Mouse (Mus musculus): ENCODE measurements around the gene Cdc42bpb. TPM values are rescaled to one million over a fixed set of nuclear protein-coding genes. Genes with fewer than 3 reads are reported as not detected.

The Cdc42bpb gene
- polyA plus RNA-seq, 1 experiment = 56.8 TPM

GRCm38 (mm10) chr12:111404880-111405279, 27.4 kb upstream of the Cdc42bpb start:
- Histone ChIP-seq H3K4me3 (ENCODE audit: control insufficient read depth, low read depth, low read length) (no peak overlapping the region), H3K27ac (ENCODE audit: control insufficient read depth, insufficient read depth, low read depth, low read length) (no peak overlapping the region), H3K4me1 (ENCODE audit: control insufficient read depth, insufficient read depth, low read length) (peaks cover 5% of the 10 kb centered on the region), H3K36me3 (ENCODE audit: control insufficient read depth, insufficient read depth, low read length) (no peaks in the 10 kb centered on the region), H3K27me3 (ENCODE audit: control insufficient read depth, insufficient read depth, low read length) (no peaks in the 10 kb centered on the region)
- TF ChIP-seq CTCF (IDR thresholded peaks at IDR 0.05; ENCODE audit: control insufficient read depth, insufficient read depth, insufficient replicate concordance, low read depth, low read length) (no peak), POLR2A (IDR thresholded peaks at IDR 0.05; ENCODE audit: control insufficient read depth, low read depth, low read length) (no peak)

DNA sequence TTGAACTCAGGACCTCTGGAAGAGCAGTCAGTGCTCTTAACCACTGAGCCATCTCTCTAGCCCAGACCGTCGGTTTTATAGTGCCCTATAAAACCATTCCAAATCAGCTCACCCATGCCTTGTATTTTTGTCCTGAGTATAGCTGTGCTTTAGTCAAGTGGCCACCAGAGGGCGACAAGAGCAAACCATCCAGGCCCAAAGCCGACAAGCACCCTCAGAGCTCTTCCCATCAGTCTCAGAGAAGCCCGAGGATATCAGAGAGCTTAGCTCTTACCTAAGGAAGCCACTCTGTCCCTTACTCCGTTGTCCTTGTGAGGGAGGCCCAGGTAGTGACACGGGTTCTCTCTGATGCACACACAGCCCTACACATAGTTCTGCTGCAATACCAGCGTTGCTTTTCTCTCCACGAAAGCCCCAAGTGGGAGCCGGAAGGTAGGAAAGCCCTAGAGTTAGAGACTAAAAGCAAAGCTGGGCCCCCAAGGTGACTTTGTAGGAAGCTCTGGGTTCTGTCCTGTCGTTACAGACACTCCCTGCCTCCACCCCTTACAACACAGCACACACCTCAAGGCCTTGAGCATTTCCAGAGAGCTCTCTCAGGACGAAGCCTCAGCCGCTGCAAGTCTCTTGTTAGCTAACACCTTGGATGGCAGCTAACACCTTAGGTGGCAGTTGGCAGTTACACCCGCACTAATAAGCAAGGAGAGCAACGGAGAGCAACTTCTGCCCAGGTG, 24.1 kb upstream of the Cdc42bpb start:
- TF ChIP-seq POLR2A (IDR thresholded peaks at IDR 0.05; ENCODE audit: control insufficient read depth, low read depth, low read length) (no peak), CTCF (IDR thresholded peaks at IDR 0.05; ENCODE audit: control insufficient read depth, insufficient read depth, insufficient replicate concordance, low read depth, low read length) (peak; percentile 87)
- H3K36me3 ChIP-seq (ENCODE audit: control insufficient read depth, insufficient read depth, low read length) = no peaks in the 10 kb centered on the region
- no peaks in the 10 kb centered on the region for H3K27me3 ChIP-seq (ENCODE audit: control insufficient read depth, insufficient read depth, low read length)
- H3K4me3 ChIP-seq (ENCODE audit: control insufficient read depth, low read depth, low read length) = no peak overlapping the region
- peaks cover 2% of the 10 kb centered on the region for H3K4me1 ChIP-seq (ENCODE audit: control insufficient read depth, insufficient read depth, low read length)
- H3K27ac ChIP-seq (ENCODE audit: control insufficient read depth, insufficient read depth, low read depth, low read length) = no peak overlapping the region

GRCm38 (mm10) chr12:111396997-111397396, 19.5 kb upstream of the Cdc42bpb start:
- no peak overlapping the region for H3K4me3 ChIP-seq (ENCODE audit: control insufficient read depth, low read depth, low read length)
- TF ChIP-seq CTCF (IDR thresholded peaks at IDR 0.05; ENCODE audit: control insufficient read depth, insufficient read depth, insufficient replicate concordance, low read depth, low read length) (no peak), POLR2A (IDR thresholded peaks at IDR 0.05; ENCODE audit: control insufficient read depth, low read depth, low read length) (0 out of 2 replicates have a peak, but pooled peaks have one; percentile 46)

DNA sequence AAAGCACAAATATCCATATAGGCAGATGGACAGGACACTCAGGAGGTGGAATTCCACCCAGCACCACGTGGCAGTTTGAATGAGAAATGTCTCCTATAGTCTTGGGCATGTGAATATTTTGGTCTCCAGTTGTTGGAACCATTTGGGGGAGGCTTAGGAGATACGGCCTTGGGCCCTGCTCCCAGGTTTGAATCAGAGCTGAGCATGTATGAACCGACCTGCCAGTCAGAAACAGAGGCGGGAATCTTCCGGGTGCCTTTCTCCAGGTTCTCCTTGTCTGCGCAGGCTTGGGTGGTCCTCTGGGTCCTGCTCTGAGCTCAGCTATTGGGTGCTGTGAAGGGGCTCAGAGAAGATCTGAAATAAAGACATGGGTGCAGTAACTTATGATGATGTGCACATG, 16.5 kb upstream of the Cdc42bpb start:
- Histone ChIP-seq H3K4me1 (ENCODE audit: control insufficient read depth, insufficient read depth, low read length) (peaks cover 2% of the 10 kb centered on the region), H3K36me3 (ENCODE audit: control insufficient read depth, insufficient read depth, low read length) (no peaks in the 10 kb centered on the region), H3K27ac (ENCODE audit: control insufficient read depth, insufficient read depth, low read depth, low read length) (no peak overlapping the region), H3K27me3 (ENCODE audit: control insufficient read depth, insufficient read depth, low read length) (no peaks in the 10 kb centered on the region), H3K4me3 (ENCODE audit: control insufficient read depth, low read depth, low read length) (no peak overlapping the region)
- TF ChIP-seq CTCF (IDR thresholded peaks at IDR 0.05; ENCODE audit: control insufficient read depth, insufficient read depth, insufficient replicate concordance, low read depth, low read length) (no peak), POLR2A (IDR thresholded peaks at IDR 0.05; ENCODE audit: control insufficient read depth, low read depth, low read length) (no peak)

More at GRCm38 (mm10) chr12:111396997-111397396, 19.5 kb upstream of the Cdc42bpb start:
- Histone ChIP-seq H3K27ac (ENCODE audit: control insufficient read depth, insufficient read depth, low read depth, low read length) (peak overlapping the region; percentile 59), H3K4me1 (ENCODE audit: control insufficient read depth, insufficient read depth, low read length) (peaks cover 2% of the 10 kb centered on the region), H3K36me3 (ENCODE audit: control insufficient read depth, insufficient read depth, low read length) (no peaks in the 10 kb centered on the region), H3K27me3 (ENCODE audit: control insufficient read depth, insufficient read depth, low read length) (no peaks in the 10 kb centered on the region)

DNA sequence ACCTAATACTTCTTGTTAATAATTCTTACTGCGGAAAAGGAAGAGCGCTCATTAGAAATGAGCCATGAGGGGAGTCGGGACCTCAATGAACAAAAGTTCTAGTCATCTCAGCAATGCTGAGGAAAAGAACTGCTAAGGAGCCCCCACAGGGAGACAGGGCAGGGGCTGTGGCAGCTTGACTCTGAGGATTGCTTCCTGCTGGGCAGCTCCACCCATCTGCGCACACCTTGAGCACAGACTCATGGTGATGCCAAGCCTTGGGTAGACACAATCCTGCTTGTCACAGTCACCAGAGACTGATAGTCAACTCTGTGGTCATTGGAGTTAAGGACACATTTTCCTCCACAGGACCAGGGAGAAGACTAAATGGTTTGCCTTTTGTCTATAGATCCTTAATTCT, 9.6 kb upstream of the Cdc42bpb start:
- TF ChIP-seq POLR2A (IDR thresholded peaks at IDR 0.05; ENCODE audit: control insufficient read depth, low read depth, low read length) (no peak), CTCF (IDR thresholded peaks at IDR 0.05; ENCODE audit: control insufficient read depth, insufficient read depth, insufficient replicate concordance, low read depth, low read length) (no peak)
- Histone ChIP-seq H3K27ac (ENCODE audit: control insufficient read depth, insufficient read depth, low read depth, low read length) (no peak overlapping the region), H3K4me3 (ENCODE audit: control insufficient read depth, low read depth, low read length) (no peak overlapping the region), H3K36me3 (ENCODE audit: control insufficient read depth, insufficient read depth, low read length) (no peaks in the 10 kb centered on the region), H3K4me1 (ENCODE audit: control insufficient read depth, insufficient read depth, low read length) (no peaks in the 10 kb centered on the region; the same call in 1 of the 2 replicates), H3K27me3 (ENCODE audit: control insufficient read depth, insufficient read depth, low read length) (no peaks in the 10 kb centered on the region)

DNA sequence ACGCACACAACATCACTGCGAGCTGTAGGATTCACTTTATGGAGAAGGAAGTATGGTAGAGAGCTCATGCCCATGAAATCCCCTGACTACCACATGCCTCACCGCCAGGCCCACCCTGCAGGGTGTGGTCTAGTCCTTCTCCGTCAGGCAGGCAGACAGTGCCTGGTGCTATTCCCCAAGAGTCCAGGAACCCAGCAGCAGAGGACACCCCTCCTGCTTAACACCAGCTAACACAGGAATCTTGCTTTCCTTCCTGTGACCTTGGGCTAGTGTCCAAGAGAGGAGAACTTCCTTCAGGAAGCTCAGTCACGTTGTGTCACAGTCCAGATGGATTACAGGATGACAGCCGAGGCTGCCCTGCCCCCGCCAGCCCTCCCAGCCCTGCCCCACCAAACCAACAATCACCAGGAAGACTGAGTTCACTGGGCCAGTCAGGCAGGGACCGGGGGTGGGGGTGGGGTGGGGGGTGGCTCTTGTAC, 9.2 kb upstream of the Cdc42bpb start:
- TF ChIP-seq POLR2A (IDR thresholded peaks at IDR 0.05; ENCODE audit: control insufficient read depth, low read depth, low read length) (no peak), CTCF (IDR thresholded peaks at IDR 0.05; ENCODE audit: control insufficient read depth, insufficient read depth, insufficient replicate concordance, low read depth, low read length) (no peak)
- H3K27ac ChIP-seq (ENCODE audit: control insufficient read depth, insufficient read depth, low read depth, low read length) = no peak overlapping the region

DNA sequence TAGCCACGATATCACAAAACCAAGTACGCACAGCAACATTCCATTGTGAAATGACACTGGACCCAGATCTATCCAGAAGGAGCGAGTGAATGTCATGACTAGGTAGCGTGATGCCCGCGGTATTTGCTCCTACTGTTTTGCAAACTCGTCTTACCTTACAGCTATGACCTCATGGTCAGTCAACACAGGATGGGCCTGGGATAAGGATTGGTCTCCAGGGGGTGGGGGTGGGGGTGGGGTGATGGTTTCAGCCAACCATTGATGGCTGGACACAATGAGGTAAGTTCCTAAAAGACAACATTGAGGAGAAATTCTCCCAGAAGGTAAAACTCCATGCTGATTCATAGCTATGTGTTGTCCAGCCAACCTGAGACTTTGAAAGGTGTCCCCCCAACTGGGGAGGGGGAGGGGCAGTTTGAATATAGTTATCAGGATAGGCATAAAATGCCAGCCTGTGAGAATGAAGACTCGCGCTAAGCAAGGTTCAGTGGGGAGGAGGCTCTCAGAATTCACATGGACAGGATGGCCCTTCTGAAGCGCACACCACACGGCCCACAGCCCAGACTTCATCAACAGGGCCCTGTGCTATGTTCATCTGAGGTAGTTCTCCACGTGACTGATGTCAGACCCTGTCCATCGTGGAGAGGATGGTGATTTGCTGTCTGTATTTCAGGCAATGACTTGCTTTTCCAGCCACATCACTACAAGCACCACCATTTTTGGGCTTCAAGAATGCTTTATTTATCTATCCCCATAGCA, 8.5 kb upstream of the Cdc42bpb start:
- no peaks in the 10 kb centered on the region for H3K36me3 ChIP-seq (ENCODE audit: control insufficient read depth, insufficient read depth, low read length)
- TF ChIP-seq POLR2A (IDR thresholded peaks at IDR 0.05; ENCODE audit: control insufficient read depth, low read depth, low read length) = no peak
- TF ChIP-seq CTCF (IDR thresholded peaks at IDR 0.05; ENCODE audit: control insufficient read depth, insufficient read depth, insufficient replicate concordance, low read depth, low read length) = no peak
- no peak overlapping the region for H3K4me3 ChIP-seq (ENCODE audit: control insufficient read depth, low read depth, low read length)
- H3K27me3 ChIP-seq (ENCODE audit: control insufficient read depth, insufficient read depth, low read length) = no peaks in the 10 kb centered on the region
- no peak overlapping the region for H3K27ac ChIP-seq (ENCODE audit: control insufficient read depth, insufficient read depth, low read depth, low read length)
- no peaks in the 10 kb centered on the region; the same call in 1 of the 2 replicates for H3K4me1 ChIP-seq (ENCODE audit: control insufficient read depth, insufficient read depth, low read length)

More for the DNA sequence above, 9.2 kb upstream of the Cdc42bpb start:
- H3K27me3 ChIP-seq (ENCODE audit: control insufficient read depth, insufficient read depth, low read length) = no peaks in the 10 kb centered on the region
- no peaks in the 10 kb centered on the region; the same call in 1 of the 2 replicates for H3K4me1 ChIP-seq (ENCODE audit: control insufficient read depth, insufficient read depth, low read length)
- H3K36me3 ChIP-seq (ENCODE audit: control insufficient read depth, insufficient read depth, low read length) = no peaks in the 10 kb centered on the region
- H3K4me3 ChIP-seq (ENCODE audit: control insufficient read depth, low read depth, low read length) = no peak overlapping the region
